Mouse (Mus musculus): Measurements from ENCODE around the gene Cdkal1.

DNA sequence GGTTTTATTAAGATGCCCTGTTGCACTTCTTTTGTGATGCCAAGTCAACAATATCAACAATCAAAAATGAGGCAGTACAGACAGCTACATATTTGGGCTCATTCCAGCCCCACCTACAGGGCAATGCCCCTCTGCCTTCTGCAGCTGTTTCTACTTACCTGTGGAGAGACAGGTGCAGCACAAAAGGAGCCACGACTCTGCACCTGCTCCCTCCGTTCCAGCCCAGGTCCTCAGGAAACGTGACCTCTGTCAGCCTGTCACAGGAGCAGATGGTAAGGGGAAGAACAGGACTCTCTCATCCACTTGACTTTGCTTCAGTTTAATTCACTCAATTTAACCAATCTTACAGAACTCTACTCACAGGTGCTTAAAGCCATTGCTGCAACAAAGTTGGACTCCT is 258.7 kb downstream of the Cdkal1 start:
- no peak for TF ChIP-seq CTCF (IDR thresholded peaks at IDR 0.05; ENCODE audit: borderline replicate concordance, control insufficient read depth, extremely low read depth, insufficient read depth, low read length, poor library complexity)
- no peak for TF ChIP-seq POLR2A (IDR thresholded peaks at IDR 0.05; ENCODE audit: control insufficient read depth, extremely low read depth, insufficient read depth, low read length, poor library complexity)

Measured in thymus, adult 2 months (tissue).